Mouse (Mus musculus): ENCODE measurements at regions not wholly inside any gene's neighbourhood (a gene's known extent, or its start where the extent isn't known, plus 50 kb on each side); places are given as distances from the start of the nearest gene placed in this dataset.
A peak's percentile ranks its signal among the peaks of the same experiment; 100 is the strongest.

DNA sequence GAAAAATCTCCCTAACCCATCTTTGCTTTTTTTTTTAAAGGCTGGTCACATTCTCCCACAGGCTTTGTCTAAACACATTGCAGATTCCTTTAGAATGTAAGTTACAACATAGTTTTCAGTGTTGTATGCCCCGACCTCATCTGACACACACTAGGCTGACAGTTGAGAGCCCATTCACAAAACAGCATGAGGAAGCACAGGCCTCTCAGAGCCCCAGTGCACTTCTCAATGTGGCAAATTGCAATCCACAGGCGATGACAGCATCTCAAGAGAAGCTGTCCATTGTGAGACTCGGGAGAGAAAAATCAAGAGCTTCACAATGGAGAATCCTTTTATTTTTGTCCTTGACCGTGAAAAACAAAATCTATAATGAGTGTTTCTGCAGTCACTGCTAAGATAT is 493.8 kb upstream of the Alcam start:
- H3K36me3 ChIP-seq (ENCODE audit: control insufficient read depth, insufficient read depth, low read length) = no peaks in the 10 kb centered on the region
- WGBS = 78% methylated on average over 4 of the region's 4 CpGs
- no peak overlapping the region for H3K27ac ChIP-seq (ENCODE audit: low read length)
- H3K9me3 ChIP-seq (replicated peaks; ENCODE audit: control insufficient read depth, low read length) = no peaks in the 10 kb centered on the region
- H3K27me3 ChIP-seq (ENCODE audit: control insufficient read depth, insufficient read depth, low read length) = no peaks in the 10 kb centered on the region
- no peak overlapping the region for H3K4me2 ChIP-seq (ENCODE audit: low read depth, low read length)
- no peak for ATAC-seq (ENCODE audit: insufficient read depth, low FRiP score)
- no peak overlapping the region for H3K4me3 ChIP-seq (replicated peaks; ENCODE audit: low read length)
- no peaks in the 10 kb centered on the region for H3K4me1 ChIP-seq (ENCODE audit: control insufficient read depth, insufficient read depth, low read length)
- H3K9ac ChIP-seq (ENCODE audit: low read length) = no peak overlapping the region

DNA sequence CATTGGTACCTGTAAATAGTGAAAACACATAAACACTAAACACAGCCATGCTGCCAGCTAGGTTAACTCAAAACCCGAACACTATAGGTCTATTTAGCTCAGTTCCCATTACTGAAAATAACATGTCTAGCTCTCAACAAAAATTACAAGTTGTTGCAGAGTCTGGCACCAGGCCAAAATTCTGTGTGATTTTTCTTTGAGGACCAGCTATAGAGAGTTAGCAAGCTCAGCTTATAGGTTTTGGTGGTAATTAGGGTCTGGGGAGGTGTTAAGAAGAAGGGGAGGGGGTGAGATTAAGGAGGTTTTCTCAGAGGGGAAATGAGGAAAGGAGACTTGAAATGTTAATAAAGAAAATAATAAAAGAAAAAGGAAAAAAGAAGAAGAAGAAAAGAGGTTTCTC is 480.9 kb upstream of the Alcam start:
- H3K9ac ChIP-seq (ENCODE audit: low read length) = no peak overlapping the region
- no peaks in the 10 kb centered on the region for H3K9me3 ChIP-seq (replicated peaks; ENCODE audit: control insufficient read depth, low read length)
- 74% methylated on average over 1 of the region's 1 CpGs for WGBS
- no peak overlapping the region for H3K27ac ChIP-seq (ENCODE audit: low read length)
- H3K36me3 ChIP-seq (ENCODE audit: control insufficient read depth, insufficient read depth, low read length) = no peaks in the 10 kb centered on the region
- no peaks in the 10 kb centered on the region for H3K27me3 ChIP-seq (ENCODE audit: control insufficient read depth, insufficient read depth, low read length)
- H3K4me3 ChIP-seq (replicated peaks; ENCODE audit: low read length) = no peak overlapping the region
- no peaks in the 10 kb centered on the region for H3K4me1 ChIP-seq (ENCODE audit: control insufficient read depth, insufficient read depth, low read length)
- H3K4me2 ChIP-seq (ENCODE audit: low read depth, low read length) = no peak overlapping the region
- no peak for ATAC-seq (ENCODE audit: insufficient read depth, low FRiP score)

DNA sequence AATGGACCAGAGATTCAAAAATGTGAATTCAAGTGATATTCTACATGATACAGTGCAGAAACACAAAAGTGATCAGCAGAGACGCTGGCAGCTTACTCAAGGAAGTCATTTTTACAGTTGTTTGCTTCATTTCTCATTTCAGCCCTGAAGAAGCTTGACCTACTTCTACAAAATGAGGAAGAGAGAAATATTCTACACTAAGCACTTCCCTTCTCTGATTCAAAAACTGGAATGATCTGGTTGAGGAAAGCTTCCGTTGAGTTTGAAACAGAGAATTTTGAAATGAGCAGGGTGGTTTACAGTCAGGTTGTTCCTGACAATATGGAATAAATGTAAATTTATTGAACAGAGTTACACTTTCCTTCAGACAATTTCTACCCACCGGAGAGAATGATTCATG is 478.1 kb upstream of the Alcam start:
- no peaks in the 10 kb centered on the region for H3K9me3 ChIP-seq (replicated peaks; ENCODE audit: control insufficient read depth, low read length)
- no peaks in the 10 kb centered on the region for H3K4me1 ChIP-seq (ENCODE audit: control insufficient read depth, insufficient read depth, low read length)
- no peak overlapping the region for H3K4me2 ChIP-seq (ENCODE audit: low read depth, low read length)
- no peak overlapping the region for H3K9ac ChIP-seq (ENCODE audit: low read length)
- 74% methylated on average over 3 of the region's 3 CpGs for WGBS
- no peaks in the 10 kb centered on the region for H3K36me3 ChIP-seq (ENCODE audit: control insufficient read depth, insufficient read depth, low read length)
- H3K27me3 ChIP-seq (ENCODE audit: control insufficient read depth, insufficient read depth, low read length) = no peaks in the 10 kb centered on the region
- no peak overlapping the region for H3K27ac ChIP-seq (ENCODE audit: low read length)
- no peak for ATAC-seq (ENCODE audit: insufficient read depth, low FRiP score)
- no peak overlapping the region for H3K4me3 ChIP-seq (replicated peaks; ENCODE audit: low read length)

DNA sequence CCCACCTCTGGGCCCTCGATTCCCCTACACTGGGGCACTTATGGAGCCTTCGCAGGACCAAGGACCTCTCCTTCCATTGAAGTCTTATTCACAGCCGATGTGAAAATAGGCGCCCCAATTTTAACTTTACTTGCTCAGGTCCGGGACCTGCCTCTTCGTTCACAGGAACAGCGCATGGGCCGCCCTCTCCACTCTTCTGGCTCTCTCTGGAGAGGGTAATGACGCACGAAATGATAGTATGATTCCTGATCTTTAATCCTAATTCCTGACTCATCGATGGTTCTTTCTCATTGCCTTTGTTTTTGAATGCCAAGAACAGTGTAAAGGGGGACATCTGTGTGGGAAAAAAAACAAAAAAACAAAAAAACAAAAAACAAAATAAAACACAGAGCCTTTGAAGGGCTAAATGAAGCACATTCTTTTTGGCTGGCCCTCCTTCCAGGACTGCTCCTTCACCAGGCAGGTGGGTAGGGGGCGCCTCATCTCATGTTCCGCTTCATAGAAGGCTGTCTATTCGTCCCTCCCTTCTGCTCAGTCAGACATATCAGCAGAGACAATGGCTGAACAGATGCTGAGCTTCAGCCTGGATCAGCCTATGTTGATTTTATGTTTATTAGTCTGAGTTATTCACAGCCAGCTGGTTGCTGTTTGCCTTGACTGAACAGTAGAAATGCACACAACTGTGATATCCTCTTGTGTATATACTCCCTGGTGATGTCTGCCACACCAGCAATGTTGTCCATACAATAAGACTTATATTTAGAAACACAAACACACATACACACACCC is 438.8 kb upstream of the Alcam start:
- ATAC-seq (ENCODE audit: insufficient read depth, low FRiP score) = peak; percentile 60; the same call in 1 of the 2 replicates
- Histone ChIP-seq H3K27ac (ENCODE audit: low read length) (no peak overlapping the region), H3K4me3 (replicated peaks; ENCODE audit: low read length) (no peak overlapping the region), H3K4me1 (ENCODE audit: control insufficient read depth, insufficient read depth, low read length) (no peaks in the 10 kb centered on the region), H3K9ac (ENCODE audit: low read length) (no peak overlapping the region), H3K4me2 (ENCODE audit: low read depth, low read length) (no peak overlapping the region), H3K36me3 (ENCODE audit: control insufficient read depth, insufficient read depth, low read length) (no peaks in the 10 kb centered on the region), H3K9me3 (replicated peaks; ENCODE audit: control insufficient read depth, low read length) (no peaks in the 10 kb centered on the region), H3K27me3 (ENCODE audit: control insufficient read depth, insufficient read depth, low read length) (no peaks in the 10 kb centered on the region)
- WGBS = 75% methylated on average over 14 of the region's 14 CpGs

DNA sequence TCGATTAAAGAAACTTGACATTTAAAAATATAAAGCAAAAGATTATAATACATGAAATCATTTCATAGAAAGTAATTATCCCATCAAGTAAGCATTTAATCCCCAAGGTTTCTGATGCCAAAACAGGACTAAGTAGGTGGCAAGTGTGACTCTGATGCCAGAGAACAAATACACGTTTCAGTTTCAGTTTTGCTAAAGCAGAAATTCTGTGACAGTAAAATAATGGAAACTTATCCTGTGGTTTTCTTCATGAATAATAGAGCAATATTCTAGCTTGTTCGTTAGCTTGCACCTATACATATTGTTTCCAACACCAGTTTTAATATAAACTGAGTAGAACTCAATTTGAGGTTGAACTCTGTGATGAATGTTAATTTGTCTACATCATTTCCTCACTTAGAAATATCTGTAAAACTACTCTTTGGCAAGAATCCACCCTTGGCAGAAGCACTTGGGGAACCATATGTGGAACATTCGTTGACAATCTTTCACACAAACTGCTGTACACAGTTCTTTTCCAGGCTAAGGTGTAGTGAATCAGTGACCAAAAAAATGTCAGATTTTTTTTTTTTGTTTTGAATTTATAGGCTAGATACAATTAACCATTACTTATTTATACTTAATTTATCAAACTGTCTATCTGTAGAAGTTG is 425.7 kb upstream of the Alcam start:
- Histone ChIP-seq H3K27ac (ENCODE audit: low read length) (no peak overlapping the region), H3K4me3 (replicated peaks; ENCODE audit: low read length) (no peak overlapping the region), H3K4me1 (ENCODE audit: control insufficient read depth, insufficient read depth, low read length) (no peaks in the 10 kb centered on the region), H3K9me3 (replicated peaks; ENCODE audit: control insufficient read depth, low read length) (no peaks in the 10 kb centered on the region), H3K27me3 (ENCODE audit: control insufficient read depth, insufficient read depth, low read length) (no peaks in the 10 kb centered on the region), H3K36me3 (ENCODE audit: control insufficient read depth, insufficient read depth, low read length) (no peaks in the 10 kb centered on the region), H3K4me2 (ENCODE audit: low read depth, low read length) (no peak overlapping the region), H3K9ac (ENCODE audit: low read length) (no peak overlapping the region)
- ATAC-seq (ENCODE audit: insufficient read depth, low FRiP score) = no peak
- WGBS = 51% methylated on average over 4 of the region's 4 CpGs

DNA sequence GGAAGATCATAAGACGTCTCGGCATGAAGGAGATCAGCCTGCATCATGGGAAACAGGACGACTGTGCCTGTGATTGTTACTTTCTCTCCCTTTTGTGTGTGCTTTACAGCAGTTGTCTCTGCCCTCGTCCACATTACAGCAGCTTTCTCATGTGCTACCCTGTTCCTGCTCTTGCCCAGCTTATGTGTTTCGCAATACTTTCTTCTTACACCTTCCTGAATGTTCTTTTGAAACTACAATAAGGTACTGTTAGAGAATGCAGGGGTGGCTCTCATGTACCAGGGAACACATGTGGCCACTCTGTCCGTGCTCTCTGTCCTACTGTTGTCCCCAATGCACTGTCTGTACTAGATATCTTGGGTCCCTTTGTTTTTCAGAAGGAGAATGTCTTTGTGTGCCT is 414.0 kb upstream of the Alcam start:
- Histone ChIP-seq H3K36me3 (ENCODE audit: control insufficient read depth, insufficient read depth, low read length) (no peaks in the 10 kb centered on the region), H3K27ac (ENCODE audit: low read length) (no peak overlapping the region), H3K9ac (ENCODE audit: low read length) (no peak overlapping the region), H3K9me3 (replicated peaks; ENCODE audit: control insufficient read depth, low read length) (no peaks in the 10 kb centered on the region), H3K4me2 (ENCODE audit: low read depth, low read length) (no peak overlapping the region), H3K27me3 (ENCODE audit: control insufficient read depth, insufficient read depth, low read length) (no peaks in the 10 kb centered on the region), H3K4me3 (replicated peaks; ENCODE audit: low read length) (no peak overlapping the region), H3K4me1 (ENCODE audit: control insufficient read depth, insufficient read depth, low read length) (no peaks in the 10 kb centered on the region)
- ATAC-seq (ENCODE audit: insufficient read depth, low FRiP score) = no peak
- WGBS = 79% methylated on average over 6 of the region's 6 CpGs

DNA sequence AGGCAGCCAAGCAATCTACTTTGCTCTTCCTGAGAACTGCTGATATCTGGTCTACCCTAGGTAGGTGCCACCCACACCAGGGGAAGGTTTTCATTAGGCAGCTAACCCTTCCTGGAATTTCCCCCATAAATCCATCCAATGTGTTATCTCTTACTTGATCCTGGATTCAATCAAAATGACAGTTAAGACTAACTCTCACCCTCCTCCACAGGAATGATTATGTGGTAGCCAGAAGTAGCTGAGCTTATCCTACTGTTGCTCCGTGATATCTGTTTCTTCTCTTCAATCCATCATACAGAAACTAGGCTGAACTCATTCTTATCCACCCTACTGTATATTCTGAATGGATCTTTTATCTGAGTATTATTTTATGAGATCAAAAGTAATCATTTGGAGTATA is 409.7 kb upstream of the Alcam start:
- H3K4me1 ChIP-seq (ENCODE audit: control insufficient read depth, insufficient read depth, low read length) = peaks cover 3% of the 10 kb centered on the region; the same call in 1 of the 2 replicates
- 54% methylated on average over 1 of the region's 1 CpGs for WGBS
- ATAC-seq (ENCODE audit: insufficient read depth, low FRiP score) = no peak
- H3K4me3 ChIP-seq (replicated peaks; ENCODE audit: low read length) = no peak overlapping the region
- H3K9me3 ChIP-seq (replicated peaks; ENCODE audit: control insufficient read depth, low read length) = no peaks in the 10 kb centered on the region
- no peaks in the 10 kb centered on the region for H3K27me3 ChIP-seq (ENCODE audit: control insufficient read depth, insufficient read depth, low read length)
- H3K9ac ChIP-seq (ENCODE audit: low read length) = no peak overlapping the region
- H3K27ac ChIP-seq (ENCODE audit: low read length) = no peak overlapping the region
- no peaks in the 10 kb centered on the region for H3K36me3 ChIP-seq (ENCODE audit: control insufficient read depth, insufficient read depth, low read length)
- H3K4me2 ChIP-seq (ENCODE audit: low read depth, low read length) = no peak overlapping the region

DNA sequence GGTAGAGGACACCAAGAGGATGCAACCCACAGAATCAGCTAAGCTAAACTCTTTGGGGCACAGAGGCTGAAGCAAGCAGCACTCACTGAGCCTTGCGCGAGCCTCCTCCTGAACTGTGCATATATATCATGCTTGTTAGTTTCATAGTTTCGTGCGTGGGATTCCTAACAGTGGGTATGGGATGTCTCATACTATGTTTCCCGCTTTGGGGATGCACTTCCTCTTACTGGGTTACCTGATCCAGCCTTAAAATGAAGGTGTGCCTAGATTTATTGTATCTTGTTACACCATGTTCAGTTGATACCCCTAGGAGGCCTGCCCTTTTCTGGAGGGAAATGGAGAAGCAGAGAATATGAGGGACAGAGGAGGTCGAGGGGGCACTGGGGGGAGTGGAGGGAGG is 407.4 kb upstream of the Alcam start:
- Histone ChIP-seq H3K9ac (ENCODE audit: low read length) (no peak overlapping the region), H3K4me3 (replicated peaks; ENCODE audit: low read length) (no peak overlapping the region), H3K36me3 (ENCODE audit: control insufficient read depth, insufficient read depth, low read length) (no peaks in the 10 kb centered on the region), H3K4me2 (ENCODE audit: low read depth, low read length) (no peak overlapping the region), H3K9me3 (replicated peaks; ENCODE audit: control insufficient read depth, low read length) (no peaks in the 10 kb centered on the region), H3K27ac (ENCODE audit: low read length) (no peak overlapping the region), H3K4me1 (ENCODE audit: control insufficient read depth, insufficient read depth, low read length) (peaks cover 4% of the 10 kb centered on the region; the same call in 1 of the 2 replicates), H3K27me3 (ENCODE audit: control insufficient read depth, insufficient read depth, low read length) (no peaks in the 10 kb centered on the region)
- 81% methylated on average over 6 of the region's 6 CpGs for WGBS
- ATAC-seq (ENCODE audit: insufficient read depth, low FRiP score) = no peak

DNA sequence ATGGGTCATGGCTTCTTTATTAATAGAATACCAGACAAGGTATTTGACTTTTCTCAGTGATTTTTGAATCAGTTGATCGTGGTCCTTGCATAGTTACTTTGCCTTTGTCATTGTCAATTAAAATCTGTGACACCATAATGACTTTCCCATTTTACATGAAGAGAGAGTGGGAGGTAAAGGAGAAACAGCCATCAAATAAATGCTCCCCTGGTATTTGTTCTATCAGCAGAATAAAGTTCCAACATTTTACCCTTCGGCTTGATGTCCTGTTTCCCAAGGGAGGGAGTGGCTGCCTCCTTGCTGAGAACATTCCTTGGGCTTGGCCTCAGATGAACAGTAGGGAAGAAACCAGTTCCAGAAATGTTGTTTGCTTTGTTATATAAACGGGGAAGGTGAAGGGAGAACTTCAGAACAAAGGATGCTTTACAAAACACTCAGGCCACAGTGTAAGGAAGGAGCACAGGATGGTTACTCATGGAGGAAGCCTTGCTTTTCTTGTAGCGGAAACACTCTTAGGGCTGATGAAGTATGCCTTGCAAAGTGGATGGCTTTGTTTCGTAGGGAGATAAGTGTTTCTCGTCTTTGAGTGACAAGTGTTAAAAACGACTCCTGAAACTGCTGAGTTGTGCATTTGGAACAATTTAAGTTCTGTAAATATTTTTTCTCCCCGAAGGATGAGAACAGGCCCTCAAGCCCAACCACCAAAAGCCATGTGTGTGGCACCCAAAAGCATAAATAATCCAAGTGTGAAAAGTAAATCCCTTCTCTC is 404.8 kb upstream of the Alcam start:
- H3K9ac ChIP-seq (ENCODE audit: low read length) = no peak overlapping the region
- 41% methylated on average over 8 of the region's 8 CpGs for WGBS
- ATAC-seq (ENCODE audit: insufficient read depth, low FRiP score) = no peak
- no peaks in the 10 kb centered on the region for H3K27me3 ChIP-seq (ENCODE audit: control insufficient read depth, insufficient read depth, low read length)
- H3K36me3 ChIP-seq (ENCODE audit: control insufficient read depth, insufficient read depth, low read length) = no peaks in the 10 kb centered on the region
- no peak overlapping the region for H3K27ac ChIP-seq (ENCODE audit: low read length)
- no peaks in the 10 kb centered on the region for H3K9me3 ChIP-seq (replicated peaks; ENCODE audit: control insufficient read depth, low read length)
- no peak overlapping the region for H3K4me3 ChIP-seq (replicated peaks; ENCODE audit: low read length)
- no peak overlapping the region for H3K4me2 ChIP-seq (ENCODE audit: low read depth, low read length)
- peaks cover 4% of the 10 kb centered on the region; the same call in 1 of the 2 replicates for H3K4me1 ChIP-seq (ENCODE audit: control insufficient read depth, insufficient read depth, low read length)

All from stomach, embryonic 16.5 days (tissue).